Mouse (Mus musculus): ENCODE data around the gene Osbpl2. TPM values are rescaled to one million over a fixed set of nuclear protein-coding genes. Genes with fewer than 3 reads are reported as not detected.

The Osbpl2 gene
- polyA plus RNA-seq, 1 experiment from 2014 or later: 30.5 TPM

DNA sequence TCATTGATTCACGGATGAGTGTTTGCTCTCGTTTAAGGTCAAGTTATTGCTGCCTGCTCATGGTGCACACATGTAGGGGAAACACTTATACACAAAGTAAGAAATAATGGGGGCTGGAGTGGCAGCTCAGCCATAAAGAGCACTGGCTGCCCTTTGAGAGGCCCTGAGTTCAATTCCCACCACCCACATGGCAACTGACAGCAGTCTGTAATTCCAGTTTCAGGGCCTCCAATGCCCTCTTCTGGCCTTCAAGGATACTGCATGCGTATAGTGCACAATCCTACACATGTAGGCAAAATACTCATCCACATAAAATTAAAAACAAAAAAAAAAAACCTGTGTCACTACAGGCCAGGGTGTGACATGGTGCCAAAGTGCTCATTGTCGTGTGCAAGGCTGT is 31.6 kb upstream of the Osbpl2 start:
- Histone ChIP-seq H3K4me3 (no peak overlapping the region), H3K9me3 (replicated peaks) (no peaks in the 10 kb centered on the region), H3K36me3 (peaks cover 39% of the 10 kb centered on the region), H3K4me1 (peaks cover 27% of the 10 kb centered on the region; the same call in 1 of the 2 replicates), H3K27ac (replicated peaks) (no peak overlapping the region), H3K27me3 (ENCODE audit: low read depth, poor library complexity, severe bottlenecking) (no peaks in the 10 kb centered on the region)
- WGBS: 93% methylated on average over 4 of the region's 4 CpGs
- DNase-seq (ENCODE audit: low spot score): no peak

DNA sequence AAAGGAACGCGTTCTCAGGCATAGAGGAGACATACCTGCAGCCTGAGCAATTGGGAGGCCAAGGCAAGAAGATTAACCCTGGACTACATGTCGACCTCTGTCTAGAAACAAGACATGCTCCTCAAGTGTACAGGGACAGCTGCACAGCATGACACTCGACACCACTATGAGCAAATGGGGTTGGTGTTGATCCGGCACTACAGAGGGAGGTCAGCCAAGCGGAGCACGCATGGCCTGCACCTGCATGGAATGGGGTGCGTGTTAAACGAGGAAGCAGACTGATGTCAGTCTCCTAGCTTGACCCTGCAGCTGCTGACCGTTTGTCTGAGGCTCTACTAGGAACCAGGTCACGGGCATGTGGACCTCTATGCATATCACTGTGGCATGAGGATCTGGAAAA is 28.8 kb upstream of the Osbpl2 start:
- 75% methylated on average over 11 of the region's 11 CpGs for WGBS
- no peak for DNase-seq (ENCODE audit: low spot score)
- Histone ChIP-seq H3K9me3 (replicated peaks) (no peaks in the 10 kb centered on the region), H3K27me3 (ENCODE audit: low read depth, poor library complexity, severe bottlenecking) (0 out of 2 replicates have a peak, but pooled peaks cover under 1% of the 10 kb centered on the region), H3K27ac (replicated peaks) (no peak overlapping the region), H3K36me3 (peaks cover 21% of the 10 kb centered on the region), H3K4me3 (no peak overlapping the region), H3K4me1 (peaks cover 21% of the 10 kb centered on the region; the same call in 1 of the 2 replicates)

DNA sequence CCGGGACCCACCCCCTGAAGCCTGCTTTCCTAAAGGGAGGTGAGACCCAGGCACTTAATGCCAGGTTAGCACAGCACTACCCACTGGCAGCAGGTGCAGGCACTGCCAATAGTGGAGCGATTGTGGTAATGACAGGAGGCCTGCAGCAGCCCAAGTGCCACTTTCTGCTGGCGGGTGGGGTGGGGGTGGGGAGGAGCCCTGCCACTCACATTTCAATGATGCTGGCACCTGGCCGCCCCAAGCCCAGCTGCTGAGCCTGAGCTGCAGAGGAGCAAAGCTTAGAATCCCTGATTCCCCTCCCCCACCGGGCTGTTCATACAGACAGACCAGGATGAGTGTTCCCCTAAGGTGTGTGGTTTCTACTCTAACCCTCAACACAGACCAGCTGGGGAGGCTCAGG is 23.4 kb upstream of the Osbpl2 start:
- Histone ChIP-seq H3K27ac (replicated peaks) (peak overlapping the region; percentile 33; the same call in 1 of the 2 replicates), H3K27me3 (ENCODE audit: low read depth, poor library complexity, severe bottlenecking) (peaks cover 51% of the 10 kb centered on the region), H3K36me3 (no peaks in the 10 kb centered on the region), H3K9me3 (replicated peaks) (no peaks in the 10 kb centered on the region), H3K4me1 (peaks cover 33% of the 10 kb centered on the region), H3K4me3 (no peak overlapping the region)
- 46% methylated on average over 5 of the region's 5 CpGs for WGBS
- DNase-seq (ENCODE audit: low spot score): no peak

DNA sequence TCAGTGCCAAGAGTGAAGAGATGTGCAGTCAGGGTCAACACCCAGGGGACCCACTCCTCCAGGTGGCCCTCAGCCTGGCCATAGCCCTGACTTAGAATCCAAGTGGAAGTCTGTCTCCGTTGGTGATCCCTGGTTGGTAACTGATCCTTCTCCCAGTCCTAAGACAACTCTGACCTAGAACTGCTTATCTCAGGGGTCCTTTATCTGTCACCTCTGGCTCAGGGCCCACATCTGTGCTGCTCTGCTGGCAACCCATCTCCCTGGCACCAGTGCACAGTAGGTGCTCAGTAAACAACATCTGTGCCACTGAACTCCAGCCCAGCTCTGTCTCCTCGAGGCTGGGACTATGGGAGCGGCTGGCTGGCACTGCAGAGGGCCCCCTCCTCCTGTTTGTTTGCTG is 21.5 kb upstream of the Osbpl2 start:
- H3K4me3 ChIP-seq: no peak overlapping the region
- H3K27ac ChIP-seq (replicated peaks): no peak overlapping the region
- peaks cover 70% of the 10 kb centered on the region for H3K27me3 ChIP-seq (ENCODE audit: low read depth, poor library complexity, severe bottlenecking)
- DNase-seq (ENCODE audit: low spot score): no peak
- H3K9me3 ChIP-seq (replicated peaks): no peaks in the 10 kb centered on the region
- no peaks in the 10 kb centered on the region for H3K36me3 ChIP-seq
- H3K4me1 ChIP-seq: peaks cover 34% of the 10 kb centered on the region
- WGBS: 46% methylated on average over 3 of the region's 3 CpGs

DNA sequence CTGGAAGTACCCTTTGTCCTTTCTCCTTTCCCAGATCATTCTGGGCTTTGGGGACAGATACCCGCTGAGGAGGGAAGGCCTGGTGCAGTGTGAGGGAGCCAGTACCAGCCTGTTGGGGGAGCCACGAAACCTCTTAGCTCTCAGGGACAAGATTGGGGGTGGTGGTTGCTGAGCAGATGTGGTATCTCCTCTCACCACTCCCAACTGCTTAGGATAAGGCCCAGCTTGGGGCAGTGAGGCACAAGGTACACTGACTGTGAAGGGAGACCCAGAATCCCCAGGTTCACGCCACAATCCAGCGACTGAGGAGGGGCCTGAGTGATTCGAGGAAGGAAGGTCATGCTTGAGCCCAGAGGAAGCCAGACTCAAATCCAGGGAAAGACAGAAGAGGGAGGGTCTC is 20.9 kb upstream of the Osbpl2 start:
- no peaks in the 10 kb centered on the region for H3K9me3 ChIP-seq (replicated peaks)
- H3K27ac ChIP-seq (replicated peaks): 0 out of 2 replicates have a peak overlapping the region, but pooled peaks have one; percentile 38
- no peaks in the 10 kb centered on the region for H3K36me3 ChIP-seq
- WGBS: 41% methylated on average over 5 of the region's 5 CpGs
- no peak overlapping the region for H3K4me3 ChIP-seq
- peaks cover 40% of the 10 kb centered on the region for H3K4me1 ChIP-seq
- DNase-seq (ENCODE audit: low spot score): no peak
- peaks cover 75% of the 10 kb centered on the region for H3K27me3 ChIP-seq (ENCODE audit: low read depth, poor library complexity, severe bottlenecking)

DNA sequence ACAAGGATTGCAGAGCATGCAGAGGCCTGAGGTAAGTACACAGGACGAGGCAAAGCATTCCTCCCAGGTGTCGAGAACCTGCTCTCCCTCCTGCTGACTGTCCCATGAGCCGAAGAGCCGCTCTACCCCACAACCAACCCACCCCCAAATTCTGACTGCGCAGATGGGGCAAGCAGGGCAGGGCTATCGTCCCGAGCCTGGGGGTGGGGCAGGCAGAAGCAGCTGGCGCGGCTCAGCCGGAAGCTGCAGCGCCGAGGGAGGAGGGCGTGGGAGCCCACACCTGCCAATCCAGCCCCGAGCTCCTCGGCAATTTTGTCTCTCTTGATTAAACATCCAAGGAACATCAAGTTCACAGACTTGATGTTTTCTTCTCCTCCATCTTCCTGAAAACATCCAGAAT is 19.6 kb upstream of the Osbpl2 start:
- no peaks in the 10 kb centered on the region for H3K9me3 ChIP-seq (replicated peaks)
- H3K27me3 ChIP-seq (ENCODE audit: low read depth, poor library complexity, severe bottlenecking): peaks cover 89% of the 10 kb centered on the region
- no peak for DNase-seq (ENCODE audit: low spot score)
- peak overlapping the region; percentile 16; the same call in 1 of the 2 replicates for H3K4me3 ChIP-seq
- no peak overlapping the region for H3K27ac ChIP-seq (replicated peaks)
- WGBS: 13% methylated on average over 15 of the region's 15 CpGs
- H3K36me3 ChIP-seq: no peaks in the 10 kb centered on the region
- H3K4me1 ChIP-seq: peaks cover 54% of the 10 kb centered on the region

DNA sequence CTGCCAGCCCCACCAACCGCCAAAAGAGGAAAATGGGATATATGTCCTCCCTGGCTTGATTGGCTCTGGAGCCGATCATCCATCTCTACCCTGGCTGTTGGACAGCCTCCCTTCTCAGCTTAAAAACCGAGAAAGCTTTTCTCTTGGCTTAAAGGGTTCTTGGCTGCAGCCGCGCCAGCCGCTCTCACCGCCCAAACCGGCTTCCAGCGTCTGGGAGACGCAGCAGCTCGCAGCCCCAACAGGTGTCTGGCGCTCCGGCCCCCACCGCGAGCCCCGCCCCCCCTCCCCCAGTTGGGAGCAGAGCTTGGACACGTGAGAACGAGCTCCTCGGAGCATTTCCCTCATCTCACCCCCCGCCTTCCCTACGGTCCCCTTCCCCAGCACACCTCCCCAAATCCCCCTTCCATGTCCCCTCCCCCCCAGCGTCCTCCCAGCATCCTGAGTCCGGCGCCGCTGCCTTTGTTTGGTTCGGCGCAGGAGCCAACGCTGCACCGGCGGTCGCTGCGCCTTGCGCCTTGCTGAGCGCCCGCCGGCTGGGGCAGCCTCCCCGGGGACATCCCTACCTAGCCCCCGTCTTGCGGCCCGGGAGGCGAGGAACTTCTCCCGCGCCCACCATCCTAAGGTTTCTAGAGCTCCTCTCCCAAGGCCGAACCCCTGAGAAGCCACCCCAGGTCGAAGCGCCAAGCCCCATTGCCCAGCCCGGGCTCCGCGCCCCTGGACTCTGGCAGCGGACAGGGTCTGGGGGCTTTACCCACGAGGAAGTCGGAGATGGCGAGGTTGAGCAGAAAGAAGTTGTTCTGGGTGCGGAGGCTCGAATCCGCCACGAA is 15.7 kb upstream of the Osbpl2 start:
- Histone ChIP-seq H3K27me3 (ENCODE audit: low read depth, poor library complexity, severe bottlenecking) (peaks cover 88% of the 10 kb centered on the region), H3K9me3 (replicated peaks) (no peaks in the 10 kb centered on the region), H3K36me3 (no peaks in the 10 kb centered on the region), H3K4me1 (peaks cover 54% of the 10 kb centered on the region), H3K27ac (replicated peaks) (peak overlapping the region; percentile 79), H3K4me3 (peak overlapping the region; percentile 67)
- under 1% methylated on average over 55 of the region's 57 CpGs for WGBS
- DNase-seq (ENCODE audit: low spot score): peak; percentile 52

DNA sequence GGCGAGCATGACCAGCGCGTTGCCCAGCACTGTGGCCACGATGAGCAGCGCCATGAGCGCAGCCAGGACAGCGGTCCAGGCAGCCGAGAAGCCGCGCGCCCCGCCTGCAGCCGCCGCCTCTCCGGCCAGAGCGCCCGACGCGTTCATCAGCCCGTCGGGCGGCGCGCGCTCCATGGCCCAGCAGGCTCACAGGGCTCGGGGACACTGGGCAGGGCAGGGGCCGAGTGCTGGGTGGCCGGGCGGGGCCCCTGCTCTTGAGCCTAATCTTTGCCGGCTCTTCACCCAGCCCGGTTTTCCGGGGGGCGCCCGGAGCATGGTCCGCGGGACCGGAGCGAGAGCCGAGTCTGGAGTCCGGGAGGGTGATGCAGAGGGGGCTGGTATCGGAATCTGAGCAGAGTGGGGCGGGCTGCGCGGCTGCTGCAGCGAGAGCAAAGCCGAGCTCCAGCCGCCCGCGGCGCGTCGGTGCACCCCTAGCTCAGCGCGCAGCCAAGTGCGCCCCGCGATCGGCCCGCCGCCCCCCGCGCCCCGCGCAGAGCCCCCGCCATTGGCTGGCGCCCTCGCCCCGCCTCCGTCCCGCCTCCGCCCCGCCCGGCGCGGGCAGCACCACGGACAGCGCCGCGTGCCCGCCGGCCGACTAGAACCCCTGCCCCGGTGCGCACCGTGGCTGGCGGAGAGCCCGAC is 15.0 kb upstream of the Osbpl2 start, which contains the start of gene Hrh3:
Hrh3 (minus strand) TSS at position 511 of the 681 bp plus-strand sequence.
- DNase-seq (ENCODE audit: low spot score): peak; percentile 82
- Histone ChIP-seq H3K36me3 (no peaks in the 10 kb centered on the region), H3K4me1 (peaks cover 51% of the 10 kb centered on the region), H3K27ac (replicated peaks) (peak within 1 kb of the TSS; percentile 79), H3K9me3 (replicated peaks) (no peaks in the 10 kb centered on the region), H3K4me3 (peak within 1 kb of the TSS; percentile 67), H3K27me3 (ENCODE audit: low read depth, poor library complexity, severe bottlenecking) (peaks cover 80% of the 10 kb centered on the region)
- WGBS: under 1% methylated on average over 80 of the region's 87 CpGs

DNA sequence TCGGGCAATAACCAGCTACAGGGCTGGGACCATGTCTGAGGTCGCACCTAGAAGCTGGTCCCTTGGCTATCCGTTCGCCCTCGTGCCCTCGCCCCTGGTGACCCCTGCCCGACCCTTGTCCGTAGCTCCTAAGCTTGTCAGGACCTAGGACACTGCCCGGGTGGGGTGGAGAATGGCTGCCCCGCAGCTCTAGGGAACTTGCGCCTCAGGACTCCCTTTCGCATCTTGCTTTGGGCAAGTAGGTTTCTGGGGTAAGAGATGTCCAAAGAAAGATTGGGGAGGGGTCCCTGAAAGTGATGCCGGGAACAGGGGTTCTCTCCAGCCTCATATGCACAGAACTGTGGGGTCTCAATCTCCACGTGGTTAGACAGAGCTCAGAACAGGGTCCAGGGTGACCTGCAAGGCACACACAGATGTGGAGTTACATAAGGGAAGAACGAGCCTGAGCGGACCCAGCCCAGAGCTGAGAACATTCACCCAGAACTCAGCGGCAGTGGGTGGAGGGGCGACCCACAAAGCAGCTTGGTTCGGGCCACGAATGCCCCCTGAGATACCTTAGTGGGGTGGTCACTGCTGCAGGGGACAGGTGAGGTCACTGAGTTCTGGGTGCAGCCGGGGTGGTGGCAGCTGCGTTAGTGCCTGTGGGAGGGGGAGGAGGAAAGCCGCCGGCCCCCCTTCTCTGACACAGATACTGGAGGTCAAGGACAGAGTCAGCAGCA is 14.3 kb upstream of the Osbpl2 start:
- Histone ChIP-seq H3K9me3 (replicated peaks) (no peaks in the 10 kb centered on the region), H3K4me1 (peaks cover 47% of the 10 kb centered on the region), H3K4me3 (peak overlapping the region; percentile 67), H3K27me3 (ENCODE audit: low read depth, poor library complexity, severe bottlenecking) (peaks cover 73% of the 10 kb centered on the region), H3K27ac (replicated peaks) (0 out of 2 replicates have a peak overlapping the region, but pooled peaks have one; percentile 79), H3K36me3 (no peaks in the 10 kb centered on the region)
- no peak for DNase-seq (ENCODE audit: low spot score)
- WGBS: 9% methylated on average over 24 of the region's 24 CpGs

DNA sequence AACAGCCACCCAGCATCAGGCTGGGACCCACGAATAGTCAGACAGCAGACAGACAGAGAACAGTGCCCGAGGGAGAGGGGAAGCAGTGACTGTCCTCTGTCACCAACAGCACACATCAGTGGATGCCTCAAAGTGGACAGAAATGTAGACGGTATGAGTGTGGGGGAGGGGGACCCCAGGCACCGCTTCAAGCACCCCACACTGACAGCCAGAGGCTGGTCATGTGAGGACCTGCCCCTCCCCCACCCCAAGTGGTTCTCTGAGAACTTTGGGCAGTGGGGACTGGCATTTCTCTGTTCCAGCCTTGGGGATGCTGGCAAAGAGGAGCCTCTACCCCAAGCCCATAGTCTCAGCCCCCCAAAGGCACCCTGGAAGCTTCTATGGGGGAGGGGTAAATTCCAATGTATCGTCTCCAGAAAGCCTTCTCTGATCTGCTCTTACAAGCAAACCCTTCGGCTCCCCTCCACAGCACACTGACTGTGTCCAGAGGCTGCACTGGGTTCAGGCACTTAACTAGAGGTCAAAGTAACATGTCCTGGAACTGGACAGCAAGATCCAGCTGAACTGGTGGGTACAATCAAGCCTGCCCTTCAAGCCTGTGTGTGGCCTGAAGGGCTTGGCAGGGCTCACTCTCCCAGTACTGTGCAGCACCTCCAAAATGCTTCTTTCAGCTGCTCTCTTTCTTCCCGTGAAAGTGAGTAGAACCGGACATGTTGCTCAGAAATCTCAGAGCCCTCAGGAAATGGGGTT is 13.5 kb upstream of the Osbpl2 start:
- no peak for DNase-seq (ENCODE audit: low spot score)
- Histone ChIP-seq H3K4me3 (peak overlapping the region; percentile 67; the same call in 1 of the 2 replicates), H3K9me3 (replicated peaks) (no peaks in the 10 kb centered on the region), H3K27me3 (ENCODE audit: low read depth, poor library complexity, severe bottlenecking) (peaks cover 65% of the 10 kb centered on the region), H3K4me1 (peaks cover 40% of the 10 kb centered on the region), H3K27ac (replicated peaks) (no peak overlapping the region), H3K36me3 (no peaks in the 10 kb centered on the region)
- WGBS: 26% methylated on average over 8 of the region's 8 CpGs

DNA sequence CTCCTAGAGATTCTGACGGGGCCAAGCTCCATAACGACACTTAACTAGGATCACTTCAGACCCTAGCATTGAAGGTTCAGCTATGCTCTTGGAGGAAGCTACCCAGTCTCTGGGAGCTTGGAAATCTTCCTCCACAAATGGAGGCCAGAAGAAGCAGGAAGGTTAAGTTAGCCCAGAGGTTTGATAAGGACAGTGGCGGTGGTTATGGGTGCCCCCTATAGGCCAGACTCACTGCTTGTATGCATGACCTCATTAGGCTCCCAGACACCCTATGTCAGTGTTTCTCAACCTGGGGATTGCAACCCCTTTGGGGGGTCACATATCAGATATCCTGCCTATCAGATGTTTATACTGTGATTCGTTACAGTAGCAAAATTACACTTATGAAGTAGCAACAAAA is 12.0 kb upstream of the Osbpl2 start:
- no peak for DNase-seq (ENCODE audit: low spot score)
- Histone ChIP-seq H3K4me3 (no peak overlapping the region), H3K27me3 (ENCODE audit: low read depth, poor library complexity, severe bottlenecking) (peaks cover 50% of the 10 kb centered on the region)

DNA sequence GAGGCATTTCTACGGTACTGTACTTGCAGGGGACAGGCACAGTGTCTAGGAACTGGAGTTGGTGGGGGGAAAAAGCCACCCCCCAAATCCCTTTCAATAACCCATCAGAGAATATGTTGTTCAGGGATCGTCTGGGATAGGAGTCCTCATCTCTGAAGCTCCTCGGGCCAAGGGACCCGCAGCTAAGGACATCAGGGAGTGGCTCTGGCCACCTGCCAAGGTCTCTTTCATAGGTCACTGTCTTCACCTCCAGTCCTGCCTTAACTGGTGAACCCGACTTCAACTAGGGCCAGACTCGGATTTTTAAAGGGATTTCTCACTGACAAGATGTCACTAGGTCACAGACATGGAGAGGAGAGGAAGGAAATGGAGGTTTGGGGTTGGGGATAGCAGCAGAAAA is 10.8 kb upstream of the Osbpl2 start:
- Histone ChIP-seq H3K27ac (replicated peaks) (no peak overlapping the region), H3K9me3 (replicated peaks) (no peaks in the 10 kb centered on the region), H3K4me1 (peaks cover 32% of the 10 kb centered on the region), H3K27me3 (ENCODE audit: low read depth, poor library complexity, severe bottlenecking) (peaks cover 38% of the 10 kb centered on the region), H3K36me3 (no peaks in the 10 kb centered on the region), H3K4me3 (no peak overlapping the region)
- DNase-seq (ENCODE audit: low spot score): no peak
- WGBS: 80% methylated on average over 6 of the region's 6 CpGs

More for the DNA sequence above, 12.0 kb upstream of the Osbpl2 start:
- WGBS: 71% methylated on average over 4 of the region's 4 CpGs
- peaks cover 40% of the 10 kb centered on the region for H3K4me1 ChIP-seq
- H3K27ac ChIP-seq (replicated peaks): no peak overlapping the region
- no peaks in the 10 kb centered on the region for H3K36me3 ChIP-seq
- no peaks in the 10 kb centered on the region for H3K9me3 ChIP-seq (replicated peaks)
